Mouse (Mus musculus): ENCODE measurements at regions not wholly inside any gene's neighbourhood (a gene's known extent, or its start where the extent isn't known, plus 50 kb on each side); places are given as distances from the start of the nearest gene placed in this dataset.

GRCm38 (mm10) chr8:34472434-34472833 lies 360.9 kb upstream of the Gm10131 start:
- H3K36me3 ChIP-seq (ENCODE audit: control insufficient read depth, insufficient read depth, low read length) = no peaks in the 10 kb centered on the region
- H3K4me1 ChIP-seq (ENCODE audit: control insufficient read depth, insufficient read depth, low read length) = no peaks in the 10 kb centered on the region; the same call in 1 of the 2 replicates
- H3K4me3 ChIP-seq (ENCODE audit: control insufficient read depth, low read depth, low read length) = no peak overlapping the region
- H3K27me3 ChIP-seq (ENCODE audit: control insufficient read depth, insufficient read depth, low read length) = no peaks in the 10 kb centered on the region
- no peak overlapping the region for H3K27ac ChIP-seq (ENCODE audit: control insufficient read depth, insufficient read depth, low read depth, low read length)
- TF ChIP-seq CTCF (IDR thresholded peaks at IDR 0.05; ENCODE audit: control insufficient read depth, insufficient read depth, insufficient replicate concordance, low read depth, low read length) (no peak), POLR2A (IDR thresholded peaks at IDR 0.05; ENCODE audit: control insufficient read depth, low read depth, low read length) (no peak)

- H3K4me1 ChIP-seq (ENCODE audit: control insufficient read depth, insufficient read depth, low read length) = no peaks in the 10 kb centered on the region; the same call in none of the 2 replicates
- TF ChIP-seq POLR2A (IDR thresholded peaks at IDR 0.05; ENCODE audit: control insufficient read depth, low read depth, low read length) = no peak
- TF ChIP-seq CTCF (IDR thresholded peaks at IDR 0.05; ENCODE audit: control insufficient read depth, insufficient read depth, insufficient replicate concordance, low read depth, low read length) = no peak
- no peak overlapping the region for H3K27ac ChIP-seq (ENCODE audit: control insufficient read depth, insufficient read depth, low read depth, low read length)
- H3K36me3 ChIP-seq (ENCODE audit: control insufficient read depth, insufficient read depth, low read length) = no peaks in the 10 kb centered on the region
- H3K4me3 ChIP-seq (ENCODE audit: control insufficient read depth, low read depth, low read length) = no peak overlapping the region
- no peaks in the 10 kb centered on the region for H3K27me3 ChIP-seq (ENCODE audit: control insufficient read depth, insufficient read depth, low read length)
Measured at GRCm38 (mm10) chr8:34469091-34469490, 357.6 kb upstream of the Gm10131 start.

DNA sequence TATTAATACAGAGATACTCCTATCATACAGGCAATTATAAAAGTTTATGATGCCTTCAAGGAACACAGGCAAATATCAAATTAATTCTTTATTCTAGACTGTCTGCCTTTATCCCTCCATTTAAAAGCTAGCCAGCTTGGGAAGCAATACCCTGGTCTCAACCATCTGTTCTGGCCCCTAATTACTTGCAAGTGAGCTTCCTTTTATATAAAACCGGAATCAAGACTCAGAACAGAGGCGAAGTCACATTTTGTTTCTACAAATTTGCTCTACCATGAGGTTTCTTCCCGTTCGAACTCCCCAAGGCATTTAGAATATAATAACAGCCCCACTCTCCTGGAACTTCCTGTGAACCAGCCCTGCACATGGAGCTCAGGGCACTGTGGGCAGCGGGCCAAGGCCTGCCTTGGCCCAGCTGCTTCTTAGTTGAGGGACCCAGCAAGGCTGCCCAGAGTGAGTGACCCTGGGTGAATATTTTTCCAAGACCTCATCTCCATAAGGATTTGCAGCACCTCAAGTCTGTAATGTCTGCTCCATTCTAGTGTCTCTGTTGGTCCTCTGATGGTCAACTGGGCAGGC lies 355.3 kb upstream of the Gm10131 start:
- TF ChIP-seq POLR2A (IDR thresholded peaks at IDR 0.05; ENCODE audit: control insufficient read depth, low read depth, low read length) = no peak
- TF ChIP-seq CTCF (IDR thresholded peaks at IDR 0.05; ENCODE audit: control insufficient read depth, insufficient read depth, insufficient replicate concordance, low read depth, low read length) = no peak

GRCm38 (mm10) chr8:34465398-34465797 lies 353.9 kb upstream of the Gm10131 start:
- TF ChIP-seq CTCF (IDR thresholded peaks at IDR 0.05; ENCODE audit: control insufficient read depth, insufficient read depth, insufficient replicate concordance, low read depth, low read length) = no peak
- no peak for TF ChIP-seq POLR2A (IDR thresholded peaks at IDR 0.05; ENCODE audit: control insufficient read depth, low read depth, low read length)
- H3K27ac ChIP-seq (ENCODE audit: control insufficient read depth, insufficient read depth, low read depth, low read length) = no peak overlapping the region

More for the DNA sequence above, 355.3 kb upstream of the Gm10131 start:
- Histone ChIP-seq H3K27ac (ENCODE audit: control insufficient read depth, insufficient read depth, low read depth, low read length) (no peak overlapping the region), H3K4me1 (ENCODE audit: control insufficient read depth, insufficient read depth, low read length) (no peaks in the 10 kb centered on the region; the same call in 1 of the 2 replicates), H3K4me3 (ENCODE audit: control insufficient read depth, low read depth, low read length) (no peak overlapping the region), H3K27me3 (ENCODE audit: control insufficient read depth, insufficient read depth, low read length) (no peaks in the 10 kb centered on the region), H3K36me3 (ENCODE audit: control insufficient read depth, insufficient read depth, low read length) (no peaks in the 10 kb centered on the region)

DNA sequence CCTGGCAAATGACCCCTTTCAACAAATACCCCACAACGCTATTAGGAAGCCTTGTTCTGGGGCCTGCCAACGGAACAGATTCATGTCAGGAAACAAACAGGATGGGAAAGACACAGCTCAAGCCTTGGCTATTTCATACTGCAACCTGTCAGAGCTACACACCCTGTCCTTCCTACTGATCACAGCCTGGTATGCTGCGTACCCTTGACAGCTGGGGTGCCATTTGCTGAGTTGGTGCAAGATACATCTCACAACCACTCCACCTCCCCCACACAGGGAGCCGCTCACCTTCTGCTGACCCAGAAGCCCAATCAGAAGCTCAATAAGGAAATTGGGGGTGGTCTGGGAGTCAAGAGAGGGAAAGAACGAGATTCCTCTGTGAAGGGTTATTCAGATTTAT lies 350.7 kb upstream of the Gm10131 start:
- Histone ChIP-seq H3K27ac (ENCODE audit: control insufficient read depth, insufficient read depth, low read depth, low read length) (no peak overlapping the region), H3K27me3 (ENCODE audit: control insufficient read depth, insufficient read depth, low read length) (no peaks in the 10 kb centered on the region), H3K4me1 (ENCODE audit: control insufficient read depth, insufficient read depth, low read length) (no peaks in the 10 kb centered on the region; the same call in 1 of the 2 replicates), H3K36me3 (ENCODE audit: control insufficient read depth, insufficient read depth, low read length) (no peaks in the 10 kb centered on the region), H3K4me3 (ENCODE audit: control insufficient read depth, low read depth, low read length) (no peak overlapping the region)
- TF ChIP-seq POLR2A (IDR thresholded peaks at IDR 0.05; ENCODE audit: control insufficient read depth, low read depth, low read length) (no peak), CTCF (IDR thresholded peaks at IDR 0.05; ENCODE audit: control insufficient read depth, insufficient read depth, insufficient replicate concordance, low read depth, low read length) (no peak)

More at GRCm38 (mm10) chr8:34465398-34465797, 353.9 kb upstream of the Gm10131 start:
- no peaks in the 10 kb centered on the region for H3K27me3 ChIP-seq (ENCODE audit: control insufficient read depth, insufficient read depth, low read length)
- no peaks in the 10 kb centered on the region; the same call in 1 of the 2 replicates for H3K4me1 ChIP-seq (ENCODE audit: control insufficient read depth, insufficient read depth, low read length)
- no peaks in the 10 kb centered on the region for H3K36me3 ChIP-seq (ENCODE audit: control insufficient read depth, insufficient read depth, low read length)
- H3K4me3 ChIP-seq (ENCODE audit: control insufficient read depth, low read depth, low read length) = no peak overlapping the region

GRCm38 (mm10) chr8:34458300-34458699 lies 346.8 kb upstream of the Gm10131 start:
- Histone ChIP-seq H3K27ac (ENCODE audit: control insufficient read depth, insufficient read depth, low read depth, low read length) (no peak overlapping the region), H3K4me1 (ENCODE audit: control insufficient read depth, insufficient read depth, low read length) (peaks cover 3% of the 10 kb centered on the region; the same call in 1 of the 2 replicates), H3K4me3 (ENCODE audit: control insufficient read depth, low read depth, low read length) (no peak overlapping the region), H3K36me3 (ENCODE audit: control insufficient read depth, insufficient read depth, low read length) (no peaks in the 10 kb centered on the region), H3K27me3 (ENCODE audit: control insufficient read depth, insufficient read depth, low read length) (no peaks in the 10 kb centered on the region)
- TF ChIP-seq CTCF (IDR thresholded peaks at IDR 0.05; ENCODE audit: control insufficient read depth, insufficient read depth, insufficient replicate concordance, low read depth, low read length) = no peak
- TF ChIP-seq POLR2A (IDR thresholded peaks at IDR 0.05; ENCODE audit: control insufficient read depth, low read depth, low read length) = no peak

- Histone ChIP-seq H3K36me3 (ENCODE audit: control insufficient read depth, insufficient read depth, low read length) (no peaks in the 10 kb centered on the region), H3K27me3 (ENCODE audit: control insufficient read depth, insufficient read depth, low read length) (no peaks in the 10 kb centered on the region), H3K27ac (ENCODE audit: control insufficient read depth, insufficient read depth, low read depth, low read length) (no peak overlapping the region), H3K4me3 (ENCODE audit: control insufficient read depth, low read depth, low read length) (no peak overlapping the region), H3K4me1 (ENCODE audit: control insufficient read depth, insufficient read depth, low read length) (peaks cover 3% of the 10 kb centered on the region; the same call in 1 of the 2 replicates)
- no peak for TF ChIP-seq POLR2A (IDR thresholded peaks at IDR 0.05; ENCODE audit: control insufficient read depth, low read depth, low read length)
- no peak for TF ChIP-seq CTCF (IDR thresholded peaks at IDR 0.05; ENCODE audit: control insufficient read depth, insufficient read depth, insufficient replicate concordance, low read depth, low read length)
Measured at GRCm38 (mm10) chr8:34456543-34456942, 345.0 kb upstream of the Gm10131 start.

Data from testis, adult 2 months (tissue).